Mouse (Mus musculus) lung, embryonic 14.5 days (tissue): ENCODE measurements around the gene Otud3. TPM values are rescaled to one million over a fixed set of nuclear protein-coding genes. Genes with fewer than 3 reads are reported as not detected.

Experiments
- ATAC-seq: fragments of 200-750 bp; cut with Nextera tagmentation; 2 replicates; pipeline ENCODE4 v1.8.0; 2017; ENCODE audit warnings: mild to moderate bottlenecking, moderate TSS enrichment, moderate library complexity; ENCODE audit not compliant: insufficient read depth
- DNase-seq: peaks from one replicate; pipeline ENCODE4 v3.0.0-alpha.2; 2015
- H3K27ac ChIP-seq: fragments of 300-500 bp; sonication (generic); 2 replicates; pipeline ENCODE4 v1.5.1; 2014; ENCODE audit warnings: low read depth, mild to moderate bottlenecking, moderate library complexity
- H3K27me3 ChIP-seq: fragments of 300-500 bp; sonication (generic); 2 replicates; pipeline ENCODE4 v1.6.1; 2014; ENCODE audit warnings: low read length, control low read depth; ENCODE audit not compliant: insufficient read depth
- H3K36me3 ChIP-seq: fragments of 300-500 bp; sonication (generic); 2 replicates; pipeline ENCODE4 v1.6.1; 2014; ENCODE audit warnings: control low read depth; ENCODE audit not compliant: insufficient read depth
- H3K4me1 ChIP-seq: fragments of 300-500 bp; sonication (generic); 2 replicates; pipeline ENCODE4 v1.6.1; 2014; ENCODE audit warnings: antibody characterized with exemption, control low read depth; ENCODE audit not compliant: insufficient read depth
- H3K4me2 ChIP-seq: fragments of 300-500 bp; sonication (generic); 2 replicates; pipeline ENCODE4 v1.6.1; 2014; ENCODE audit warnings: mild to moderate bottlenecking
- H3K4me3 ChIP-seq: fragments of 300-500 bp; sonication (generic); 2 replicates; pipeline ENCODE4 v1.5.1; 2014; ENCODE audit warnings: low read depth, low read length
- H3K9ac ChIP-seq: fragments of 300-500 bp; sonication (generic); 2 replicates; pipeline ENCODE4 v1.6.1; 2014
- H3K9me3 ChIP-seq: fragments of 300-500 bp; sonication (generic); 2 replicates; pipeline ENCODE4 v1.6.1; 2016; ENCODE audit warnings: low read depth, low read length, control low read depth
- CTCF ChIP-seq: IDR thresholded peaks from 2 replicates; pipeline ENCODE4 v1.5.1; 2016; ENCODE audit warnings: antibody characterized with exemption, low read depth
- WGBS: fragments of 180-500 bp; shearing (Covaris S2); extraction: QIAGEN DNeasy Blood & Tissue Kit; methylation state at CpG from one replicate; pipeline ENCODE4 v1.1.7; 2014; 5-methylcytosine and 5-hydroxymethylcytosine counted together
- polyA plus RNA-seq: library from polyadenylated mRNA; unstranded; fragments of >200 nt; fragmentation: Nextera tagmentation; extraction: Ambion mirVana; gene quantifications from 2 replicates; pipeline ENCODE4 v1.2.1, GENCODE M21; 2014

Gene Otud3
- polyA plus RNA-seq, 1 experiment from 2014 or later, result 3.2 TPM

GRCm38 (mm10) chr4:138863344-138863998 is 50.3 kb downstream of the Otud3 start, which contains the start of gene Pla2g5:
Gene Pla2g5 (minus strand): TSS chr4:138863482.
- Histone ChIP-seq H3K9ac (no peak within 1 kb of the TSS), H3K4me3 (no peak within 1 kb of the TSS), H3K4me2 (no peak within 1 kb of the TSS), H3K4me1 (no peaks in the 10 kb centered on the region), H3K9me3 (no peaks in the 10 kb centered on the region), H3K27me3 (no peaks in the 10 kb centered on the region), H3K27ac (no peak within 1 kb of the TSS), H3K36me3 (no peaks in the 10 kb centered on the region)
- DNase-seq (no peak), ATAC-seq (no peak)
- no peak for TF ChIP-seq CTCF
- 56% methylated on average over 10 of the region's 10 CpGs for whole genome bisulfite sequencing

GRCm38 (mm10) chr4:138859728-138860127 is 54.0 kb downstream of the Otud3 start:
- Histone ChIP-seq H3K27ac (no peak overlapping the region), H3K4me1 (no peaks in the 10 kb centered on the region), H3K9ac (no peak overlapping the region), H3K4me2 (peak overlapping the region; percentile 51), H3K27me3 (no peaks in the 10 kb centered on the region), H3K4me3 (no peak overlapping the region), H3K9me3 (no peaks in the 10 kb centered on the region), H3K36me3 (no peaks in the 10 kb centered on the region)
- peak; percentile 83 for ATAC-seq
- WGBS, result 5% methylated on average over 13 of the region's 13 CpGs
- peak; percentile 85 for DNase-seq
- TF ChIP-seq CTCF, result peak; percentile 83

DNA sequence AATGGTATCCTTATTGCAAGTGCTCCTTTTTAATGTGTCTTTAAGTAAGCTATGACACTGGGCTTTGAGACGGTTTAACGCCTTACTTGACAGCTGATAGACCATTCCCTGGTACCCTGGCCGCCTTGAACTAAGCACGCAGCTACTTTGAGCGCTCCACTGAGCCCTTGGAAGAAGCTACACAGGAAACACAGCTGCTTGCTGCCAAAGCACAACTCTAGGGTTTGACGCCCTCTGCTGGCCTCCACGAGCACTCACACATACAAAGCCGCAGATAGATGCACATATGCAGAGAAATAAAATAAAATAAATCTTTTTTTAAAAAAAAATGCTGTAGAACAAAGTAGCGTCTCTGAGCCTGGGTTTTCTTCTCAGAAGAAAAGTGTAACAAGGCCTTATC is 54.5 kb downstream of the Otud3 start:
- Histone ChIP-seq H3K4me1 (no peaks in the 10 kb centered on the region), H3K27me3 (no peaks in the 10 kb centered on the region), H3K9ac (no peak overlapping the region), H3K36me3 (no peaks in the 10 kb centered on the region), H3K4me3 (no peak overlapping the region), H3K27ac (no peak overlapping the region), H3K9me3 (no peaks in the 10 kb centered on the region), H3K4me2 (peak overlapping the region; percentile 51)
- DNase-seq, result peak; percentile 71
- TF ChIP-seq CTCF, result peak; percentile 63
- WGBS, result 16% methylated on average over 9 of the region's 9 CpGs
- ATAC-seq, result no peak

GRCm38 (mm10) chr4:138858446-138858845 is 55.3 kb downstream of the Otud3 start:
- no peak overlapping the region for H3K4me3 ChIP-seq
- no peaks in the 10 kb centered on the region for H3K27me3 ChIP-seq
- H3K4me2 ChIP-seq, result no peak overlapping the region
- no peaks in the 10 kb centered on the region for H3K36me3 ChIP-seq
- no peak for ATAC-seq
- WGBS, result 62% methylated on average over 15 of the region's 15 CpGs
- DNase-seq, result no peak
- no peak overlapping the region for H3K27ac ChIP-seq
- TF ChIP-seq CTCF, result no peak
- no peak overlapping the region for H3K9ac ChIP-seq
- H3K4me1 ChIP-seq, result no peaks in the 10 kb centered on the region
- H3K9me3 ChIP-seq, result no peaks in the 10 kb centered on the region

- Histone ChIP-seq H3K9ac (no peak overlapping the region), H3K4me1 (no peaks in the 10 kb centered on the region), H3K9me3 (no peaks in the 10 kb centered on the region), H3K4me3 (no peak overlapping the region), H3K4me2 (no peak overlapping the region), H3K36me3 (no peaks in the 10 kb centered on the region), H3K27ac (no peak overlapping the region), H3K27me3 (no peaks in the 10 kb centered on the region)
- ATAC-seq (no peak), DNase-seq (no peak)
- WGBS, result 78% methylated on average over 10 of the region's 10 CpGs
- TF ChIP-seq CTCF, result no peak
Measured at GRCm38 (mm10) chr4:138857576-138857975, 56.2 kb downstream of the Otud3 start.

DNA sequence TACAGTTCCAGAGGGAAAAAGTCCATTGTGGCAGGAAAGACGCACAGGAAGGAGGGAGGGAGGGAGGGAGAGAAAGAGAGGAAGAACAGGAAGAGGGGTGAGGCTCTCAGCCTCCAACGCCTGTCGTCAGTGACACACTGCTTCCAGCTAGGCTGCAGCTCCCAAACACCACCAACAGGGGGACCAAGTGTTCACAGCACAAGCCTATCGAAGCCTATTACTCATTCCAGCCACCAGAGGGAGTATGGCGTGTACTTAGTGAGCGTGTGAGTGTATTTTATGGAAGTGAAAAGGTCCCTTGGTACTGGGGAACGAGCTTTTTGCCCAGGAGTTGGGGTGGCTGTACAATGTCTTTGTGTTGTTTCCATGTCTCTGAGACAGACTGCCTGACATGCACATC is 57.3 kb downstream of the Otud3 start:
- Histone ChIP-seq H3K9me3 (no peaks in the 10 kb centered on the region), H3K4me1 (no peaks in the 10 kb centered on the region), H3K36me3 (no peaks in the 10 kb centered on the region), H3K27me3 (no peaks in the 10 kb centered on the region), H3K4me2 (no peak overlapping the region), H3K9ac (no peak overlapping the region), H3K27ac (no peak overlapping the region), H3K4me3 (no peak overlapping the region)
- ATAC-seq, result no peak
- peak; percentile 92 for DNase-seq
- WGBS, result 20% methylated on average over 7 of the region's 7 CpGs
- peak; percentile 100 for TF ChIP-seq CTCF

DNA sequence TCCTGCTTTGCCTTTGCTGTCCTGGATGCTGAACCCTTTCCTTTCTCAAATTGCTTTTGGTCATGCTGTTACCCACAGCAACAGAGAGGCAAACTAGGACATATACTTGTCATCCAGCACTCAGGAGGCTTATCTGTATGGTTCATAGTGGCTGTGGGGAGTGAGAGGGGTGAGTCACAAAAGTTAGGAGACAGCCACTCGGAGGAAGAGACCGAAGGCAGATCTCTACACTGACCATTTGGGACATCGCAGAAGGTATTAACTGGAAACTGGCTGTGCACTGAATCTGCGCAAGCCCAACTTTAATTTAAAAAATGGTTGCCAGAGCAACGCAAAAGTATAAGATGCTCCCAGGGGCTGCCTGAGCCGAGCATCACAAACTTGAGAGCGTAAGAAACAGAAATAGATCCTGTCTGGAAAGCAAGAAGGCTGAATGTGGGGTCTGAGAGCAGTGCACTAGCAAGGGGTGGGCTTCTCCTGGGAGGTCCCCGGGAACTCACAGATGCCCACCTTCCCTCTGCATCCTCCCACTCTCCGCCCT is 58.6 kb downstream of the Otud3 start:
- no peaks in the 10 kb centered on the region for H3K9me3 ChIP-seq
- 77% methylated on average over 9 of the region's 9 CpGs for WGBS
- TF ChIP-seq CTCF, result no peak
- DNase-seq (no peak), ATAC-seq (no peak)
- H3K27me3 ChIP-seq, result no peaks in the 10 kb centered on the region
- no peak overlapping the region for H3K27ac ChIP-seq
- no peak overlapping the region for H3K4me2 ChIP-seq
- no peak overlapping the region for H3K4me3 ChIP-seq
- H3K4me1 ChIP-seq, result no peaks in the 10 kb centered on the region
- no peak overlapping the region for H3K9ac ChIP-seq
- no peaks in the 10 kb centered on the region for H3K36me3 ChIP-seq
